Mouse (Mus musculus) C2C12 (cell line): ENCODE results near the gene Syne1. TPM values are rescaled to one million over a fixed set of nuclear protein-coding genes. Genes with fewer than 3 reads are reported as not detected.

ENCODE experiments used
- H3K27me3 ChIP-seq: one replicate; pipeline ENCODE4 v1.6.1; 2011; ENCODE audit not compliant: control insufficient read depth, insufficient read depth, insufficient read length
- H3K36me3 ChIP-seq: one replicate; pipeline ENCODE4 v1.6.1; 2011; ENCODE audit not compliant: control insufficient read depth, insufficient read depth
- H3K4me3 ChIP-seq: one replicate; pipeline ENCODE4 v1.5.1; 2011; ENCODE audit warnings: mild to moderate bottlenecking, control low read depth; ENCODE audit not compliant: poor library complexity, insufficient read depth, severe bottlenecking
- H3K79me2 ChIP-seq: one replicate; pipeline ENCODE4 v1.6.1; 2011; ENCODE audit not compliant: control insufficient read depth, insufficient read depth
- H3K79me3 ChIP-seq: one replicate; pipeline ENCODE4 v1.6.1; 2011; ENCODE audit warnings: low read depth, control low read depth
- H3ac ChIP-seq: one replicate; pipeline ENCODE3; 2011; ENCODE audit warnings: low read depth; ENCODE audit not compliant: control insufficient read depth, insufficient read length
- CEBPB ChIP-seq: IDR thresholded peaks from one replicate; pipeline ENCODE4 v1.6.1; 2011; ENCODE audit warnings: low read depth, mild to moderate bottlenecking, control low read depth, moderate library complexity
- CTCF ChIP-seq: IDR thresholded peaks from one replicate; pipeline ENCODE4 v1.5.1; 2011; ENCODE audit not compliant: control insufficient read depth, insufficient read depth, insufficient read length
- FOSL1 ChIP-seq: IDR thresholded peaks from one replicate; pipeline ENCODE4 v1.8.0; 2011; ENCODE audit warnings: mild to moderate bottlenecking, low read length; ENCODE audit not compliant: poor library complexity, insufficient read depth, severe bottlenecking
- MAX ChIP-seq: IDR thresholded peaks from one replicate; pipeline ENCODE4 v1.6.1; 2011; ENCODE audit warnings: mild to moderate bottlenecking, control low read depth
- MYOD1 ChIP-seq: IDR thresholded peaks from one replicate; pipeline ENCODE4 v1.6.1; 2011; ENCODE audit warnings: low read depth; ENCODE audit not compliant: control insufficient read depth, insufficient read length
- MYOG ChIP-seq: IDR thresholded peaks from one replicate; pipeline ENCODE4 v1.6.1; 2011; ENCODE audit not compliant: control insufficient read depth, insufficient read length; ENCODE audit errors: extremely low read depth
- USF1 ChIP-seq: IDR thresholded peaks from one replicate; pipeline ENCODE4 v1.6.1; 2011; ENCODE audit warnings: low read depth, mild to moderate bottlenecking, control low read depth, moderate library complexity
- polyA plus RNA-seq: library from polyadenylated mRNA; unstranded; fragments of >200 nt; fragmentation: generic; extraction: Trizol; gene quantifications from one replicate; pipeline ENCODE4 v1.2.1, GENCODE M21; 2012; ENCODE audit warnings: missing spikeins

Gene Syne1
- polyA plus RNA-seq, 1 experiment, result 4.1 TPM

- TF ChIP-seq MYOG, result no peak
- TF ChIP-seq CEBPB, result no peak
Measured at GRCm38 (mm10) chr10:5591061-5591460, 39.8 kb upstream of the Syne1 start.

DNA sequence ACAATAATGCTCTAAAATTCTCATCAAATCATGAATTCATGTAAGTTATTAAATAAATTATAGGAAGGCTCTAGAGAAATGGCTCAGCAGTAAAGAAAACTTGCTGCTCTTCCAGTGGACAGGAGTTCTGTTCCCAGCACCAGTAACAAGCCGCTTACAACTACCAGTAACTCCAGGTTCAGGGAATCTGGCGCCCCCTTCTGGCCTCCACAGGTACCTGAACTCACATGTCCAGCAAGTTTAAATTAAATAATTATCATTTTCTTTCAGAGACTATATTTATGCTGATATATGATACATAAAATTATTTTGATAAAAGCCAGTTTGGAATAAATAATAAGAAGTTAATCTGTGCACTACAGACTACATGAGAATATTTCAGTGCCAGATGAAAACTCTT lies 22.0 kb upstream of the Syne1 start:
- no peaks in the 10 kb centered on the region for H3K36me3 ChIP-seq

More at GRCm38 (mm10) chr10:5591061-5591460, 39.8 kb upstream of the Syne1 start:
- Histone ChIP-seq H3ac (no peak overlapping the region), H3K27me3 (no peaks in the 10 kb centered on the region), H3K79me2 (no peaks in the 10 kb centered on the region), H3K4me3 (no peak overlapping the region), H3K79me3 (no peaks in the 10 kb centered on the region), H3K36me3 (no peaks in the 10 kb centered on the region)

GRCm38 (mm10) chr10:5571332-5571731 lies 20.1 kb upstream of the Syne1 start:
- TF ChIP-seq USF1 (no peak), MYOD1 (peak; percentile 24), MYOG (no peak), CEBPB (no peak), FOSL1 (no peak)
- H3K79me2 ChIP-seq, result no peaks in the 10 kb centered on the region
- no peaks in the 10 kb centered on the region for H3K27me3 ChIP-seq
- H3K36me3 ChIP-seq, result no peaks in the 10 kb centered on the region
- H3K79me3 ChIP-seq, result no peaks in the 10 kb centered on the region
- no peak overlapping the region for H3K4me3 ChIP-seq
- no peak overlapping the region for H3ac ChIP-seq

More for the DNA sequence above, 22.0 kb upstream of the Syne1 start:
- H3K27me3 ChIP-seq, result no peaks in the 10 kb centered on the region
- H3K4me3 ChIP-seq, result no peak overlapping the region
- H3K79me2 ChIP-seq, result no peaks in the 10 kb centered on the region
- TF ChIP-seq MYOG (no peak), CTCF (no peak), FOSL1 (no peak), MYOD1 (no peak), CEBPB (no peak), MAX (no peak), USF1 (no peak)
- no peaks in the 10 kb centered on the region for H3K79me3 ChIP-seq
- H3ac ChIP-seq, result no peak overlapping the region

- no peaks in the 10 kb centered on the region for H3K36me3 ChIP-seq
- H3K79me3 ChIP-seq, result no peaks in the 10 kb centered on the region
- no peaks in the 10 kb centered on the region for H3K79me2 ChIP-seq
- no peak overlapping the region for H3ac ChIP-seq
- no peaks in the 10 kb centered on the region for H3K27me3 ChIP-seq
- no peak overlapping the region for H3K4me3 ChIP-seq
- TF ChIP-seq USF1, result no peak
- TF ChIP-seq MYOG, result no peak
- TF ChIP-seq FOSL1, result no peak
Measured at GRCm38 (mm10) chr10:5570059-5570458, 18.8 kb upstream of the Syne1 start.

DNA sequence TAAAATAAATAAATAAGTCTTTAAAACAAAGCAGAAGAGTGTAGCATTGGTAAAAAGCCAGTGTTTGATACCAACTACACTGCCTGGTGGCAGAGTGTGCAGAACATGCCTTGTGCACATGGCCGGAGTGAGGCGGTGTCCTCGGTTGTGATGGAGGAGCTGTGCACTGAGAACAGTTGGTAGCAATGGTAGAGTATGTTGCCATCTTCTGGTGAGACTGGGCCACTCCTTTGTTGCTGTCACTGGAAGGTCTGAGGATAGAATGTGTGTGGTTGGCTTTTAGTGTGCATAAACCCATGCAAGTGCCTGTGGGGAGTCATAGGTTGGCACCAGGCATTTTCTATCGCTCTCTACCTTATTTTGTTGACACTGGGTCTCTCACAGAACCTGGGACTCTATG lies 17.7 kb upstream of the Syne1 start:
- Histone ChIP-seq H3K36me3 (no peaks in the 10 kb centered on the region), H3K27me3 (no peaks in the 10 kb centered on the region), H3K79me3 (no peaks in the 10 kb centered on the region), H3K4me3 (no peak overlapping the region), H3K79me2 (no peaks in the 10 kb centered on the region), H3ac (no peak overlapping the region)
- TF ChIP-seq FOSL1 (no peak), USF1 (no peak), MYOD1 (no peak), CEBPB (no peak)

DNA sequence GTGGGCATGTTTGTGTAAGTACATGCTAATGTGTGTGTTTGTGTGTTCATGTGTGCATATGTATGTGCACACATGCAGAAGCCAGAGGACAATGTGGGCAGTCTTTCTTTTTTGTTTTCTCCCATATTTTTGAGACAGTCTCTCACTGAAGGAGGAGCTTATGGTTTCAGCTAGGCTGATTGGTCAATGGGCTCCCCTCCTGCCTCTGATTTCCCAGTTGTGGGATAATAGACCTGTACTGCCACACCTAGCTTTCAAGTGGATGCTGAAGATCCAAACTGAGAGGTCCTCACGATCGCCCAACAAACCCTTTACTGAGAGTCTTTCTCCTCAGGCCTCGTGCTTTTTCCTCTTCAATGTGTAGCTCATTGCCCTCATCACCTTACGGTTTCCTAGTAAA lies 10.4 kb upstream of the Syne1 start:
- H3K36me3 ChIP-seq, result no peaks in the 10 kb centered on the region
- H3K79me3 ChIP-seq, result no peaks in the 10 kb centered on the region
- H3K79me2 ChIP-seq, result no peaks in the 10 kb centered on the region
- H3K27me3 ChIP-seq, result no peaks in the 10 kb centered on the region
- no peak overlapping the region for H3ac ChIP-seq
- no peak overlapping the region for H3K4me3 ChIP-seq
- no peak for TF ChIP-seq USF1
- no peak for TF ChIP-seq MYOD1
- TF ChIP-seq FOSL1, result no peak
- TF ChIP-seq CEBPB, result no peak
- TF ChIP-seq MYOG, result no peak
- no peak for TF ChIP-seq MAX
- TF ChIP-seq CTCF, result no peak
